Mouse (Mus musculus): ENCODE measurements around the gene Rassf6.

DNA sequence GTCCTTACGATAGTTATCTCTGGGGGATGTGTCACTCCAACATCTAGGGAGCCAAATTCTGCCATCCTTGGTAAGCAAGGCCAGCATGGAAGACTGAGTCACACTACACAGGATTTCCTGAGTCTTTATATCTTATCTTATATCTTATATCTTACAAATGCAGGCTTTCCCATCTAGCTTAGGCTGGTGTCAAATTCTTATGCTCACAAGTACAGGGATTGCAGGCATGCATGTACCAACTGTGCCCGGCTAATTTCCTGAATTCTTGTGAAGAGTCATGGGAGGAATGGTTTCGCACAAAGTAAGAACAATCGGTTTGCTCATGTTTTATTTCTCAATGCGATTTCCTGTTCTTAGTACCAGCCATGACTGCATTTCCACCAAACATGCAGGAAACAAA, 20.0 kb upstream of the Rassf6 start:
- TF ChIP-seq CTCF (IDR thresholded peaks at IDR 0.05; ENCODE audit: control insufficient read depth, insufficient read depth, insufficient read length) (no peak), MAX (IDR thresholded peaks at IDR 0.05) (no peak), USF1 (IDR thresholded peaks at IDR 0.05; ENCODE audit: low read depth) (no peak), MYOG (IDR thresholded peaks at IDR 0.05; ENCODE audit: control insufficient read depth, extremely low read depth, insufficient read length) (no peak)

Data from C2C12 (cell line).